ENCODE assay signal across 22 mouse cellular contexts in the genomic region with DNA sequence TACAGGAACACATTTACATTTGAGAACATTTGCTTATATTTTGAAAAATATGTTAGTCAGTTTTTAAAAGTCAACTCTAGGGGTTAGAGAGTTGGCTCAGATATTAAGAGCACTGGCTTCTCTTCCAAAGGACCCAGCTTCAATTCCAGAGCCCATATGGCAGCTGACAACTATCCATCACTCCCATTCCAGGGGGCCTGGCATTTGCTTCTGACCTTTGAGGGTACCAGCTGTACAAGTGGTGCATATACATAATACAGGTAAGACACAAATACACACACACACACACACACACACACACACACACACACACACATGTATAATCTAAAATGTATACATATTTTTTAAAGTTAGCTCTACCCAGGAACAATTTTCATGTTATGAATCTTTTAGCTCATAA. TPM values are rescaled to one million over a fixed set of nuclear protein-coding genes. Genes with fewer than 3 reads are reported as not detected.
"Had no signal": no experiment of that assay in that cellular context is flagged by ENCODE, and none has a peak within 500 bp of the region (broad histone marks: within the 10 kb centered on the region; RNA-seq: fewer than 3 reads in every experiment).

No protein-coding gene starts in this region.

- DNase-seq: left cerebral cortex, postnatal 4 days; liver; liver, embryonic 13.5 days; liver, postnatal 0 days; lung, adult 18-20 months; lung, adult 2 months; lung, embryonic 14.5 days; lung, postnatal 10 days; lung, postnatal 14 days; lung, postnatal 36 days; lung, postnatal 4 days; midbrain, embryonic 14.5 days had no signal

RNA-seq across cellular contexts. Expression of gene 4930470P17Rik, which starts 30.6 kb away (rescaled TPM):
- total RNA-seq: left cerebral cortex, postnatal 10 days; left cerebral cortex, postnatal 14 days; left cerebral cortex, postnatal 25 days; left cerebral cortex, postnatal 36 days; left cerebral cortex, postnatal 4 days; liver, adult 2 months; megakaryocyte progenitor cell, adult 5-6 weeks; megakaryocyte, adult 5-6 weeks; megakaryocyte-erythroid progenitor cell, adult 5-6 weeks; midbrain, postnatal 0 days; monocyte, adult 5-6 weeks had no signal
